Mouse (Mus musculus) fat pad, adult 2 months (tissue): ENCODE data around the gene Tgfbr3.

Source experiments
- DNase-seq: peaks from one replicate; pipeline ENCODE4 v3.0.0-alpha.2; 2011; ENCODE audit warnings: low read depth, low spot score; ENCODE audit errors: extremely low read depth

Gene Tgfbr3

GRCm38 (mm10) chr5:107087291-107087690 is 202.1 kb downstream of the Tgfbr3 start:
- peak; percentile 80 for DNase-seq

- no peak for DNase-seq
Measured at GRCm38 (mm10) chr5:107086166-107086565, 203.3 kb downstream of the Tgfbr3 start.

- no peak for DNase-seq
Measured at GRCm38 (mm10) chr5:107084431-107084830, 205.0 kb downstream of the Tgfbr3 start.

- no peak for DNase-seq
Measured at GRCm38 (mm10) chr5:107082011-107082410, 207.4 kb downstream of the Tgfbr3 start.

GRCm38 (mm10) chr5:107080986-107081624 is 208.3 kb downstream of the Tgfbr3 start:
- no peak for DNase-seq

GRCm38 (mm10) chr5:107079920-107080319 is 209.5 kb downstream of the Tgfbr3 start:
- DNase-seq: no peak

GRCm38 (mm10) chr5:107079146-107079638 is 210.2 kb downstream of the Tgfbr3 start:
- DNase-seq: no peak

GRCm38 (mm10) chr5:107078361-107078760 is 211.1 kb downstream of the Tgfbr3 start:
- DNase-seq: no peak

- no peak for DNase-seq
Measured at GRCm38 (mm10) chr5:107077900-107078299, 211.5 kb downstream of the Tgfbr3 start.

GRCm38 (mm10) chr5:107074980-107075583 is 214.3 kb downstream of the Tgfbr3 start:
- DNase-seq: no peak

GRCm38 (mm10) chr5:107074350-107074749 is 215.1 kb downstream of the Tgfbr3 start:
- no peak for DNase-seq

GRCm38 (mm10) chr5:107073536-107073935 is 215.9 kb downstream of the Tgfbr3 start:
- no peak for DNase-seq

GRCm38 (mm10) chr5:107068146-107068545 is 221.3 kb downstream of the Tgfbr3 start:
- DNase-seq: no peak

GRCm38 (mm10) chr5:107067531-107067930 is 221.9 kb downstream of the Tgfbr3 start:
- no peak for DNase-seq

- no peak for DNase-seq
Measured at GRCm38 (mm10) chr5:107064922-107065321, 224.5 kb downstream of the Tgfbr3 start.

GRCm38 (mm10) chr5:107062229-107062852 is 227.1 kb downstream of the Tgfbr3 start:
- DNase-seq: no peak

- DNase-seq: no peak
Measured at GRCm38 (mm10) chr5:107059514-107059913, 229.9 kb downstream of the Tgfbr3 start.

GRCm38 (mm10) chr5:107058642-107059041 is 230.8 kb downstream of the Tgfbr3 start:
- peak; percentile 40 for DNase-seq
